In the genomic region with DNA sequence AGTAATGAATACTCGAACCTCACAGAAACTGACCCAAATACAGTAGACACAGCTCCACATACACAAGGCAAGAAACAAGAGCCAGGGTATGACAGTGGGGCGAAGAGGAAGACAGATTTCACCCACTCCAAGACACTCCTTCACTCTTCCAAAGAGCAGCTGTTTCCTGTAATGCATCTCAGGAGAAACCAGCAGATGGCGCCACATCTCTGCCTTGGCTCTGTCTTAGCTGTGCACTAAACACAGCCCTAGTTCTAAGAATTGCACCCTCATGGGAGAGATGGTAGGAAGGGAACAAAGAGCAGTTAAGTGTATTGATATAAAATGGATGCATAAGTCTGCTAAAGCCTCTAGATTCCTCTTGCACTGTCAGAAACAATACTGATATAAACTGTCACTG, we compare ENCODE assay signal across 8 mouse cellular contexts. TPM values are rescaled to one million over a fixed set of nuclear protein-coding genes. Genes with fewer than 3 reads are reported as not detected.
DNase-seq lines count a peak whose midpoint lies in the region; ATAC-seq lines count a peak whose summit lies in the region.

No protein-coding gene starts in this region.

- peak; percentile 71 for DNase-seq in R1 (ENCODE audit: low read depth, low spot score)
- DNase-seq in cerebellum, adult 9-11 months: peak; percentile 81
- DNase-seq in frontal cortex, adult 2 months (ENCODE audit: extremely low spot score in 1 of 2, low spot score in 1 of 2): peak; percentile 79 to 93
- DNase-seq in layer of hippocampus, postnatal 25 days (ENCODE audit: extremely low spot score in 1 of 2, low spot score in 1 of 2): peak; percentile 69 to 93
- peak; percentile 76 for DNase-seq in lung, postnatal 25 days (ENCODE audit: low spot score)
- DNase-seq in retina, postnatal 1 day: peak; percentile 85
- DNase-seq in thymus, postnatal 36 days: peak; percentile 69 to 76

- no peak overlapping the region for H3K4me3 ChIP-seq in hindbrain, embryonic 15.5 days

- H3K9ac ChIP-seq in hindbrain, embryonic 15.5 days: no peak overlapping the region

- peak overlapping the region; percentile 36; the same call in 1 of the 2 replicates for H3K27ac ChIP-seq in hindbrain, embryonic 15.5 days (replicated peaks)

- no peaks in the 10 kb centered on the region for H3K27me3 ChIP-seq in hindbrain, embryonic 15.5 days

- H3K36me3 ChIP-seq in hindbrain, embryonic 15.5 days: peaks cover 73% of the 10 kb centered on the region

- 45% methylated on average over 3 of the region's 3 CpGs for WGBS in hindbrain, embryonic 15.5 days

- ATAC-seq in hindbrain, embryonic 15.5 days (ENCODE audit: low FRiP score, low read depth): peak; percentile 87

- no peak overlapping the region for H3K4me2 ChIP-seq in hindbrain, embryonic 15.5 days

- no peaks in the 10 kb centered on the region for H3K4me1 ChIP-seq in hindbrain, embryonic 15.5 days (replicated peaks)

- no peaks in the 10 kb centered on the region for H3K9me3 ChIP-seq in hindbrain, embryonic 15.5 days

RNA-seq across cellular contexts. Expression of a gene that starts 20.1 kb away (rescaled TPM):
- polyA plus RNA-seq in frontal cortex, adult 2 months (2012; rRNA removed): 50.9 and 57.4 TPM in 2 replicates
- 32.5 and 40.0 TPM in 2 replicates for polyA plus RNA-seq in hindbrain, embryonic 15.5 days (2015; fragmentation: Nextera tagmentation; extraction: Ambion mirVana)
- total RNA-seq in layer of hippocampus, postnatal 25 days (2021): 10 to 100 TPM; 60.6 to 79.2 TPM

RNA-seq across cellular contexts. Expression of a gene that starts 29.2 kb away (rescaled TPM):
- 69.6 and 80.8 TPM in 2 replicates for polyA plus RNA-seq in frontal cortex, adult 2 months (2012; rRNA removed)
- 77.1 and 80.5 TPM in 2 replicates for polyA plus RNA-seq in hindbrain, embryonic 15.5 days (2015; fragmentation: Nextera tagmentation; extraction: Ambion mirVana)
- 10 to 100 TPM; 40.4 to 44.5 TPM for total RNA-seq in layer of hippocampus, postnatal 25 days (2021)

RNA-seq across cellular contexts. Expression of a gene that starts 36.7 kb away (rescaled TPM):
- not detected in 2 replicates for polyA plus RNA-seq in frontal cortex, adult 2 months (2012; rRNA removed)
- polyA plus RNA-seq in hindbrain, embryonic 15.5 days (2015; fragmentation: Nextera tagmentation; extraction: Ambion mirVana): not detected in 2 replicates
- total RNA-seq in layer of hippocampus, postnatal 25 days (2021): not detected

RNA-seq across cellular contexts. Expression of a gene that starts 37.2 kb away (rescaled TPM):
- 8.6 and 10.4 TPM in 2 replicates for polyA plus RNA-seq in frontal cortex, adult 2 months (2012; rRNA removed)
- polyA plus RNA-seq in hindbrain, embryonic 15.5 days (2015; fragmentation: Nextera tagmentation; extraction: Ambion mirVana): 1.2 and 1.5 TPM in 2 replicates
- 1 to 10 TPM; 1.7 to 1.8 TPM for total RNA-seq in layer of hippocampus, postnatal 25 days (2021)

RNA-seq across cellular contexts. Expression of a gene that starts 54.4 kb away (rescaled TPM):
- 29.8 and 39.9 TPM in 2 replicates for polyA plus RNA-seq in frontal cortex, adult 2 months (2012; rRNA removed)
- 14.8 and 15.4 TPM in 2 replicates for polyA plus RNA-seq in hindbrain, embryonic 15.5 days (2015; fragmentation: Nextera tagmentation; extraction: Ambion mirVana)
- total RNA-seq in layer of hippocampus, postnatal 25 days (2021): 1 to 10 TPM; 3.9 to 6.5 TPM
